Mouse (Mus musculus) hindbrain, embryonic 14.5 days (tissue): Measurements from ENCODE around the gene Kcnj12. TPM values are rescaled to one million over a fixed set of nuclear protein-coding genes. Genes with fewer than 3 reads are reported as not detected.

Experiments
- ATAC-seq: fragments of 200-750 bp; cut with Nextera tagmentation; 2 replicates; pipeline ENCODE4 v1.8.0; 2017; ENCODE audit warnings: moderate number of reproducible peaks, mild to moderate bottlenecking, moderate TSS enrichment, moderate library complexity; ENCODE audit not compliant: low FRiP score
- DNase-seq: peaks from one replicate; pipeline ENCODE4 v3.0.0-alpha.2; 2015; ENCODE audit warnings: low spot score
- H3K27ac ChIP-seq: fragments of 300-500 bp; sonication (generic); 2 replicates; pipeline ENCODE4 v1.5.1; 2014; ENCODE audit warnings: mild to moderate bottlenecking, moderate library complexity
- H3K27me3 ChIP-seq: fragments of 300-500 bp; sonication (generic); 2 replicates; pipeline ENCODE4 v1.6.1; 2014; ENCODE audit warnings: mild to moderate bottlenecking, low read length, mixed read lengths; ENCODE audit not compliant: control insufficient read depth, insufficient read depth
- H3K36me3 ChIP-seq: fragments of 300-500 bp; sonication (generic); replicated peaks from 2 replicates; pipeline ENCODE4 v1.6.1; 2014; ENCODE audit not compliant: control insufficient read depth, insufficient read depth
- H3K4me1 ChIP-seq: fragments of 300-500 bp; sonication (generic); replicated peaks from 2 replicates; pipeline ENCODE4 v1.6.1; 2014; ENCODE audit warnings: antibody characterized with exemption, low read length, mixed read lengths; ENCODE audit not compliant: control insufficient read depth, insufficient read depth
- H3K4me2 ChIP-seq: fragments of 300-500 bp; sonication (generic); replicated peaks from 2 replicates; pipeline ENCODE4 v1.6.1; 2014; ENCODE audit warnings: mild to moderate bottlenecking, moderate library complexity
- H3K4me3 ChIP-seq: fragments of 300-500 bp; sonication (generic); replicated peaks from 2 replicates; pipeline ENCODE4 v1.5.1; 2014; ENCODE audit warnings: mild to moderate bottlenecking, low read length
- H3K9ac ChIP-seq: fragments of 300-500 bp; sonication (generic); 2 replicates; pipeline ENCODE4 v1.6.1; 2014
- H3K9me3 ChIP-seq: fragments of 300-500 bp; sonication (generic); 2 replicates; pipeline ENCODE4 v1.6.1; 2016; ENCODE audit warnings: low read length; ENCODE audit not compliant: control insufficient read depth
- WGBS: fragments of 180-500 bp; shearing (Covaris S2); extraction: QIAGEN DNeasy Blood & Tissue Kit; methylation state at CpG from one replicate; pipeline ENCODE4 v1.1.7; 2014; 5-methylcytosine and 5-hydroxymethylcytosine counted together
- polyA plus RNA-seq: library from polyadenylated mRNA; unstranded; fragments of >200 nt; fragmentation: Nextera tagmentation; extraction: Ambion mirVana; gene quantifications from 2 replicates; pipeline ENCODE4 v1.2.1, GENCODE M21; 2014

Kcnj12 gene
- polyA plus RNA-seq = 3.3 and 4.3 TPM in 2 replicates

DNA sequence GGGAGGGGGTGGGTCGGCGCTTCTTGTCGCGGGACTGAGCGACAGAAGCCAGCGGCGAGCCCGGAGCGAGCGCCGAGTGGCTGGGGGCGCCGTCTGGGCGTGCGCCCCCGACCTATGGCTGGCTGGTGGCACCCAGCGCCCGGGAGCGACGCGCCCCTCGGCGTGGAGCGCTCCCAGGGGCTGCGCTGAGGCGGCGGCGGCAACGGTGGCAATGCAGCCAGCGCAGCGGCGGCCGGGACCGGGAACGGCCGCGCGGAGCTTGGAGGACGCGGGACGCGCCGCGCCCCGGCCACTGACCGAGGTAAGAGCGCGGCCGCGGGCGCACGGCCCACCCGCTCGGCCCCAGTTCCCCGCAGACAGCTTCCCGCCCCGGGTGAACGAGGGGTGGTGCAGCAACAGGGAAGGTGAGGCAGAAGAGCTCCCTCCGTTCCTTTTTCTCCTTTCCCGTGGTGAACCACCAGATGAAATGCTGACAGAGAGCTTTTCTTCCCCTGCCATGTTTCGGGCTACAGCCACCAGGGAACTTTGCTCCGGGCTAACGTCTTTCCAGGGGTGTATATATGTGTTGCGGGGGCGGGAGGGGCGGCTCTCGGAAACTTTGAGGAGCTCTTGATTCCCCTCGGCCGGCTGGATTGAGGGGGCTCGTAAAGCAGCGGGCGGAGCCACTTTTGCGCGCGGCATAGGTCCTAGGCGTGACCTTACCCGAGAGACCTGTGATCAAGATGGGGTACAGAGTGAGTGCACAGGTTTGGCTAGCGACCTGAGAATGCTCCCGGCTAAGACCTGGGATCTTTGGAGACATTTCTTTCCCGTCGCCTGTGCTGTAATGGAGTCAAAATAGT lies at the start of gene Kcnj12:
Gene Kcnj12, plus strand, starts transcription at position 15 of the 842 bp plus-strand sequence.
- H3K9ac ChIP-seq = peak within 1 kb of the TSS; percentile 72
- H3K9me3 ChIP-seq = no peaks in the 10 kb centered on the region
- H3K4me3 ChIP-seq = peak within 1 kb of the TSS; percentile 70
- ATAC-seq = no peak
- H3K27ac ChIP-seq = 0 out of 2 replicates have a peak within 1 kb of the TSS, but pooled peaks have one; percentile 43
- H3K36me3 ChIP-seq = no peaks in the 10 kb centered on the region
- H3K4me1 ChIP-seq = peaks cover 31% of the 10 kb centered on the region
- H3K4me2 ChIP-seq = peak within 1 kb of the TSS; percentile 84
- WGBS = under 1% methylated on average over 66 of the region's 81 CpGs
- H3K27me3 ChIP-seq = peaks cover 40% of the 10 kb centered on the region
- DNase-seq = no peak

- Histone ChIP-seq H3K4me3 (no peak overlapping the region), H3K9me3 (no peaks in the 10 kb centered on the region), H3K9ac (no peak overlapping the region), H3K27ac (no peak overlapping the region), H3K36me3 (no peaks in the 10 kb centered on the region), H3K27me3 (no peaks in the 10 kb centered on the region), H3K4me1 (no peaks in the 10 kb centered on the region), H3K4me2 (no peak overlapping the region)
- WGBS = 82% methylated on average over 11 of the region's 11 CpGs
- no peak for ATAC-seq
- no peak for DNase-seq
These were observed 47.3 kb upstream of the Kcnj12 start for GRCm38 (mm10) chr11:60975097-60975496.

GRCm38 (mm10) chr11:60976234-60976633 lies 46.1 kb upstream of the Kcnj12 start:
- WGBS = 75% methylated on average over 2 of the region's 2 CpGs
- Histone ChIP-seq H3K27ac (no peak overlapping the region), H3K4me2 (no peak overlapping the region), H3K27me3 (no peaks in the 10 kb centered on the region), H3K9me3 (no peaks in the 10 kb centered on the region), H3K4me3 (no peak overlapping the region), H3K9ac (no peak overlapping the region), H3K4me1 (no peaks in the 10 kb centered on the region), H3K36me3 (no peaks in the 10 kb centered on the region)
- ATAC-seq (no peak), DNase-seq (no peak)

GRCm38 (mm10) chr11:60976742-60977141 lies 45.6 kb upstream of the Kcnj12 start:
- Histone ChIP-seq H3K27ac (no peak overlapping the region), H3K4me2 (no peak overlapping the region), H3K27me3 (no peaks in the 10 kb centered on the region), H3K9me3 (no peaks in the 10 kb centered on the region), H3K36me3 (no peaks in the 10 kb centered on the region), H3K9ac (no peak overlapping the region), H3K4me1 (no peaks in the 10 kb centered on the region), H3K4me3 (no peak overlapping the region)
- 13% methylated on average over 8 of the region's 8 CpGs for WGBS
- no peak for ATAC-seq
- no peak for DNase-seq

DNA sequence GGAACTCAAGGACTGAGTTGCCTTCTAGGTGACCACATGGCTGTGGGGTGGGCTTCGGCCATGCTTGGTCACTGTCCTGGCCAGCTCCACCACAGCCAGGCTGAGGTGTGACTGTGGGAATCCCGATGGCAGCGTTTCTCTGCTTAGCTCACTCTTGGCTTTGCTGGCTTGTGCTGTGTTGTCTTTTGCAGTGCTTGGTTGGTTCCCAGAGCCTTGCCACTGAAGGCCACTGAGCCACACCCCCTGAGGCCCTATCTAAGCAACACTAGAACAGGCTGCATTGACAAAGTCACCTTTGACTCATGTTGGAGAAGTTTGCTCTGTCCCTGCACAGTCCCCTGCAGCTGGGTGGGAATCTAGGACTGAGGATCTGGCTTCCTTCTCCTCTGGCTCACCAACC lies 45.2 kb upstream of the Kcnj12 start:
- Histone ChIP-seq H3K9ac (no peak overlapping the region), H3K9me3 (no peaks in the 10 kb centered on the region), H3K4me3 (no peak overlapping the region), H3K4me2 (no peak overlapping the region), H3K36me3 (no peaks in the 10 kb centered on the region), H3K27ac (no peak overlapping the region), H3K4me1 (no peaks in the 10 kb centered on the region), H3K27me3 (no peaks in the 10 kb centered on the region)
- no peak for DNase-seq
- ATAC-seq = no peak
- 55% methylated on average over 3 of the region's 3 CpGs for WGBS

DNA sequence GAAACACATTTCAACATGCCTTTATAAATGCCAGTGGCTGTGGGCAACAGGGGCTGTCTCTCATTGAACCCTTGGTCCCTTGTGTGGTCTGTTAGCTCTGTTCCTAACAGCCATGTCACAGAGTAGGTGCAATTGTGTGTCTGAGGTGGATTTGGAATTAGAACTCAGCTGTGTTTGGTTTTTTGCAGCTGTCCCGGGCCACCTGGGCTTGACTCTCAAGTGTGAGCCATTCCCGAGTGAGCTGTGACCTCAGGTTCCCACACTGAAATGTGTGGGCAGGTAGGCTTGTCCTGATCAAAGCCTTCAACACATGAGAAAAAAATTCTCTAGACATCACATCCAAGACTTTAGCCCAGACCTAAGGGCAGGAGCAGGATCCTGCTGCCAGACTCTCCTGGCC lies 43.7 kb upstream of the Kcnj12 start:
- no peak for DNase-seq
- Histone ChIP-seq H3K4me2 (no peak overlapping the region), H3K9ac (no peak overlapping the region), H3K9me3 (no peaks in the 10 kb centered on the region), H3K4me3 (no peak overlapping the region), H3K4me1 (no peaks in the 10 kb centered on the region), H3K27ac (no peak overlapping the region), H3K27me3 (no peaks in the 10 kb centered on the region), H3K36me3 (no peaks in the 10 kb centered on the region)
- ATAC-seq = no peak
- WGBS = 89% methylated on average over 2 of the region's 2 CpGs

DNA sequence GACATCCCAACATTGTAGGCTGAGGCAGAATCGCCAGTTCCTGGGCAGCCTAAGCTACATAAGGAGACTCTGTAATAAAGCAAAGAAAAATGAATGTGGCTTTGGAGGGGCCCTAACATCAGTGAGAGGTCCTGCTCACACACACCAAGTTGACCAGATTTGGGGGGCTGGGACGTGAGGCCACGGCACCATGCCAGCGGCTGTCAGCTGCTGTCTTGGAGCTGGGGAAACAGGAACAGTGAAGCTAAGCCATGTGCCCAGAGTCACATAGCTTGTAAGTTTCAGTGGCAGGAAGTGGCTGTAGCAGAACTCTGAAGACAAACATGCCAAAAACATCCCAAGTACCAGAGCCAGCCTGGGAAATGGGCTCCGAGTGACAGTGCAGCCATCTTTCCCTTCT lies 42.6 kb upstream of the Kcnj12 start:
- no peaks in the 10 kb centered on the region for H3K36me3 ChIP-seq
- no peak overlapping the region for H3K4me2 ChIP-seq
- no peak for DNase-seq
- no peak overlapping the region for H3K9ac ChIP-seq
- no peaks in the 10 kb centered on the region for H3K27me3 ChIP-seq
- 91% methylated on average over 5 of the region's 5 CpGs for WGBS
- no peaks in the 10 kb centered on the region for H3K9me3 ChIP-seq
- H3K27ac ChIP-seq = no peak overlapping the region
- no peak overlapping the region for H3K4me3 ChIP-seq
- H3K4me1 ChIP-seq = no peaks in the 10 kb centered on the region
- ATAC-seq = no peak

DNA sequence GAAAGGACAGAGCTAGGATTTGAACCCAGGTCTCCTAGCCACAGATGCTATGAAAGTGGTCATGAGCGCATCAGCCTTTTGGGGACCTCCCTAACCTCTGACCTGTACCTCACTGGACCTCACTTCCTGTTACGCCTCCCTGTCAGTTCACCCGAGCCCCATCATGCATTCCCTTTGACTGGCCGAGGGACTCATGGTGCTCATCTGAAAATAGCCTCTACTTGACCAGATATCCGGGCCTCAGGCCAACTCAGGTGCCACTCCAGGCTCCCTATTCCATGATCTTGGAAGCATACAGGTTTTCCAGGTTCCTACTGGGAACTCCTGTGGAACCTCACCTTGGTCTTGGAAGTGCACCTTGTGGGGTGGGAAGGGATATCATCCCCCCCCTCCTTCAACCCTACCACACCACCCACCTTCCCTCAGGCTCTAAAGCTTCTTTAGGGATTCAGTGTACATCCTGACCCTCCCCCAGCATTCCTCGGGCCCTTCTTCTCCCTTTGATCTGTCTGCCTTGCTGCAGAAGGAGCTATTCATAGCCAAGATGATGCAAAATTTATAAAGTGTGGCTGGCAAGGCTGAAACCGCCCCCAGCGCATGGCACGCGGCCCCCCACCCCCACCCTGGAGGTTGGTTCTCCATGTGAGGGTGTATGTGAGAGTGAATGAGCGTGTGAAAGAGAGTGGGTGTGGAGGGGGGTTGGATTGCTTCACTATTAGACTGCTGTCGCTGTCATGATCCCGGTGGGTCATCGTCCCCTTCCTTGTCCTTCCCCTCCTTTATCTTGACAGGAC lies 40.5 kb upstream of the Kcnj12 start:
- Histone ChIP-seq H3K27ac (no peak overlapping the region), H3K4me3 (no peak overlapping the region), H3K9me3 (no peaks in the 10 kb centered on the region), H3K9ac (no peak overlapping the region), H3K27me3 (no peaks in the 10 kb centered on the region), H3K4me1 (no peaks in the 10 kb centered on the region), H3K36me3 (no peaks in the 10 kb centered on the region), H3K4me2 (no peak overlapping the region)
- no peak for ATAC-seq
- 77% methylated on average over 14 of the region's 14 CpGs for WGBS
- DNase-seq = no peak

DNA sequence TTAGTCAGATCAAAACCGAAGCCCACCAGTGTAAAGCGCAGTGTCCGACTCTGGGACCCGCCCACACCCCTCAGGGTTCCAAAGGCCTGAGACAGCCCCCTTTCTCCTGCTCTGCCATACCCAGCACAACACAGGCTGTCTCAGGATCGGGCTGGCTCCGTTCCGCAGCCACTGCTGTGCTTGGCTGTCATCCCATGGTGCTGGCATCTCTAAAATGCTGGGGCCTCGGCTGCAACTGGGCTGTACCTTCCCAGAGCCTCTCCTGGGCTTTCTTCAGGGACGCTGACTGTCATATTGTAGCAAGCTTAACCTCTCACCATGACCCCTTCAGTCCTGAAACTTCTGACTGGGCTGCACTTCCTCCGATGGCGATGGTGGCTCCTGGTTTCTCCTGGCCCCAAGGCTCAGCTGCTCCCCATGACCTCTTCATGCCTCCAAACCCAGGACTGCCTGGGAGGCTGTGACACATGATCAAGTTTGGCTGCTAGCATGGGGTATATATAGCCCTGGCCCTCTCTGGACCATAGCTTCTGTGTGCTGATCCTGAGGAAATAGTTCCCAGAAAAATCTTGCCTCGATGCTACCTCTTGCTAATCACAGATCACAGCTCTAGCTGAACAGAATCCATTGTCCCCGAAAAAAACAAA lies 37.3 kb upstream of the Kcnj12 start:
- 0 out of 2 replicates have a peak, but pooled peaks cover 4% of the 10 kb centered on the region for H3K9me3 ChIP-seq
- no peak overlapping the region for H3K4me2 ChIP-seq
- ATAC-seq (peak; percentile 40; the same call in 1 of the 2 replicates), DNase-seq (peak; percentile 67)
- no peak overlapping the region for H3K27ac ChIP-seq
- H3K36me3 ChIP-seq = no peaks in the 10 kb centered on the region
- no peak overlapping the region for H3K9ac ChIP-seq
- no peak overlapping the region for H3K4me3 ChIP-seq
- H3K27me3 ChIP-seq = no peaks in the 10 kb centered on the region
- 57% methylated on average over 13 of the region's 13 CpGs for WGBS
- no peaks in the 10 kb centered on the region for H3K4me1 ChIP-seq
